ENCODE assay signal across 10 mouse cellular contexts in the genomic region with DNA sequence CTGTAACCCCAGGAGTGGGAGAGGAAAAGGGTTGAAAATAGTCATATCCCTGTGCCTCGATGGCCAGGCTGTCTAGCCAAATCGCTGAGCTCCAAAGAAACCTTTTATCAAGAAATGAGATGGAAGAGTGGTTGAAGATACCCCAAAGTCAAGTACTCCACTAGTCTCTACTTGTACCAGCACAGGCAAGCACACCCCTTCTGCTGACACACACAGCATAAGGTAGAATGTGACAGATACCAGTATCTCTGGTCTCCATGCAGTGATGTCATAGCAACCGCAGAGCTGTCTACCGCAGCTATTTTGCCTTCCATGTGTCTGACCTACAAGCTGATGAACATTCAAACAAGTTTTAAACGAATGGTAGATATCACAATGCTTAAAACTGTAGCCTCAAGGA. TPM values are rescaled to one million over a fixed set of nuclear protein-coding genes. Genes with fewer than 3 reads are reported as not detected.
DNase-seq lines count a peak whose midpoint lies in the region; ATAC-seq lines count a peak whose summit lies in the region.
"Had no signal": no experiment of that assay in that cellular context is flagged by ENCODE, and none has a peak within 500 bp of the region (broad histone marks: within the 10 kb centered on the region; RNA-seq: fewer than 3 reads in every experiment).

No protein-coding gene starts in this region.

- H3K9ac ChIP-seq in embryonic facial prominence, embryonic 15.5 days = no peak overlapping the region
- H3K9ac ChIP-seq in intestine, embryonic 16.5 days (ENCODE audit: low read depth, low read length) = peak overlapping the region; percentile 36
- H3K9ac ChIP-seq in neural tube, embryonic 13.5 days = no peak overlapping the region

- peak overlapping the region; percentile 86 for H3K4me2 ChIP-seq in embryonic facial prominence, embryonic 15.5 days (replicated peaks)
- H3K4me2 ChIP-seq in intestine, embryonic 16.5 days (ENCODE audit: low read depth, low read length) = peak overlapping the region; percentile 79
- H3K4me2 ChIP-seq in neural tube, embryonic 13.5 days = peak overlapping the region; percentile 100

- H3K27ac ChIP-seq in embryonic facial prominence, embryonic 15.5 days (replicated peaks) = no peak overlapping the region
- H3K27ac ChIP-seq in intestine, embryonic 16.5 days (ENCODE audit: low read length) = no peak overlapping the region
- H3K27ac ChIP-seq in neural tube, embryonic 13.5 days (replicated peaks) = no peak overlapping the region
- H3K27ac ChIP-seq: left cerebral cortex, adult 2 months had no signal

- 87% methylated on average over 5 of the region's 5 CpGs for WGBS in embryonic facial prominence, embryonic 15.5 days
- 82% methylated on average over 5 of the region's 5 CpGs for WGBS in intestine, embryonic 16.5 days
- WGBS in neural tube, embryonic 13.5 days = 91% methylated on average over 5 of the region's 5 CpGs

- H3K27me3 ChIP-seq in megakaryocyte, embryonic 14.5 days (replicated peaks) = no peaks in the 10 kb centered on the region
- no peaks in the 10 kb centered on the region for H3K27me3 ChIP-seq in embryonic facial prominence, embryonic 15.5 days
- no peaks in the 10 kb centered on the region for H3K27me3 ChIP-seq in intestine, embryonic 16.5 days (replicated peaks; ENCODE audit: control insufficient read depth, insufficient read depth, low read length)
- H3K27me3 ChIP-seq in neural tube, embryonic 13.5 days = no peaks in the 10 kb centered on the region

- H3K4me1 ChIP-seq in megakaryocyte, embryonic 14.5 days = peaks cover 36% of the 10 kb centered on the region
- H3K4me1 ChIP-seq in embryonic facial prominence, embryonic 15.5 days = peaks cover 24% of the 10 kb centered on the region
- peaks cover 15% of the 10 kb centered on the region for H3K4me1 ChIP-seq in intestine, embryonic 16.5 days (ENCODE audit: control insufficient read depth, insufficient read depth, low read length)
- peaks cover 26% of the 10 kb centered on the region for H3K4me1 ChIP-seq in neural tube, embryonic 13.5 days (replicated peaks)

- H3K9me3 ChIP-seq in megakaryocyte, embryonic 14.5 days = no peaks in the 10 kb centered on the region
- no peaks in the 10 kb centered on the region for H3K9me3 ChIP-seq in embryonic facial prominence, embryonic 15.5 days (replicated peaks)
- no peaks in the 10 kb centered on the region for H3K9me3 ChIP-seq in intestine, embryonic 16.5 days (ENCODE audit: control insufficient read depth, low read length)
- no peaks in the 10 kb centered on the region for H3K9me3 ChIP-seq in neural tube, embryonic 13.5 days

- peak overlapping the region; percentile 95 for H3K4me3 ChIP-seq in megakaryocyte, embryonic 14.5 days (replicated peaks)
- H3K4me3 ChIP-seq in embryonic facial prominence, embryonic 15.5 days (replicated peaks) = peak overlapping the region; percentile 83
- H3K4me3 ChIP-seq in intestine, embryonic 16.5 days (ENCODE audit: low read length) = peak overlapping the region; percentile 93
- peak overlapping the region; percentile 69; the same call in 1 of the 2 replicates for H3K4me3 ChIP-seq in neural tube, embryonic 13.5 days
- H3K4me3 ChIP-seq: left cerebral cortex, adult 2 months had no signal

- peaks cover 53% of the 10 kb centered on the region for H3K36me3 ChIP-seq in megakaryocyte, embryonic 14.5 days (replicated peaks; ENCODE audit: low read length)
- peaks cover 43% of the 10 kb centered on the region for H3K36me3 ChIP-seq in embryonic facial prominence, embryonic 15.5 days
- H3K36me3 ChIP-seq in intestine, embryonic 16.5 days (ENCODE audit: control insufficient read depth, insufficient read depth, low read length) = peaks cover 4% of the 10 kb centered on the region; the same call in 1 of the 2 replicates
- H3K36me3 ChIP-seq in neural tube, embryonic 13.5 days = peaks cover 37% of the 10 kb centered on the region

- DNase-seq in thymus, postnatal 10 days (ENCODE audit: low spot score in 2 of 2) = no peak
- no peak for DNase-seq in thymus, postnatal 36 days
- DNase-seq in kidney, adult 11 months = no peak
- DNase-seq: right cerebral cortex, postnatal 4 days had no signal

- no peak for ATAC-seq in megakaryocyte, adult 5-6 weeks (ENCODE audit: poor library complexity, severe bottlenecking)
- no peak for ATAC-seq in embryonic facial prominence, embryonic 15.5 days (ENCODE audit: insufficient number of reproducible peaks, low FRiP score, low TSS enrichment, low read depth)
- no peak for ATAC-seq in intestine, embryonic 16.5 days
- no peak for ATAC-seq in neural tube, embryonic 13.5 days (ENCODE audit: low read depth)

RNA-seq across cellular contexts. Expression of a gene that starts 2.1 kb away (rescaled TPM):
- 46.4 and 61.7 TPM in 2 replicates for polyA plus RNA-seq in megakaryocyte, embryonic 14.5 days (2012; ENCODE audit: insufficient read depth, low replicate concordance)
- total RNA-seq in megakaryocyte, adult 5-6 weeks (2015) = 262 and 277 TPM in 2 replicates
- 248 and 260 TPM in 2 replicates for total RNA-seq in megakaryocyte, adult 5-6 weeks (2017)
- polyA plus RNA-seq in embryonic facial prominence, embryonic 15.5 days (2015; fragmentation: Nextera tagmentation; extraction: Ambion mirVana) = 133 and 135 TPM in 2 replicates
- 140 and 155 TPM in 2 replicates for polyA plus RNA-seq in intestine, embryonic 16.5 days (2015; fragmentation: Nextera tagmentation; extraction: Ambion mirVana)
- polyA plus RNA-seq in neural tube, embryonic 13.5 days (2015; fragmentation: Nextera tagmentation; extraction: Ambion mirVana) = 33.4 and 43.6 TPM in 2 replicates

RNA-seq across cellular contexts. Expression of a gene that starts 17.4 kb away (rescaled TPM):
- polyA plus RNA-seq in megakaryocyte, embryonic 14.5 days (2012; ENCODE audit: insufficient read depth, low replicate concordance) = 3.3 TPM in 1 of 2 replicates, not detected in the other
- 48.9 and 57.0 TPM in 2 replicates for total RNA-seq in megakaryocyte, adult 5-6 weeks (2015)
- total RNA-seq in megakaryocyte, adult 5-6 weeks (2017) = 60.9 and 76.3 TPM in 2 replicates
- polyA plus RNA-seq in embryonic facial prominence, embryonic 15.5 days (2015; fragmentation: Nextera tagmentation; extraction: Ambion mirVana) = 50.1 and 56.1 TPM in 2 replicates
- polyA plus RNA-seq in intestine, embryonic 16.5 days (2015; fragmentation: Nextera tagmentation; extraction: Ambion mirVana) = 55.6 and 69.1 TPM in 2 replicates
- polyA plus RNA-seq in neural tube, embryonic 13.5 days (2015; fragmentation: Nextera tagmentation; extraction: Ambion mirVana) = 94.8 and 95.5 TPM in 2 replicates

RNA-seq across cellular contexts. Expression of a gene that starts 43.4 kb away (rescaled TPM):
- not detected in 2 replicates for polyA plus RNA-seq in megakaryocyte, embryonic 14.5 days (2012; ENCODE audit: insufficient read depth, low replicate concordance)
- total RNA-seq in megakaryocyte, adult 5-6 weeks (2015) = 1.0 and 1.2 TPM in 2 replicates
- 4.8 TPM in 2 replicates for total RNA-seq in megakaryocyte, adult 5-6 weeks (2017)
- 17.5 and 17.9 TPM in 2 replicates for polyA plus RNA-seq in embryonic facial prominence, embryonic 15.5 days (2015; fragmentation: Nextera tagmentation; extraction: Ambion mirVana)
- polyA plus RNA-seq in intestine, embryonic 16.5 days (2015; fragmentation: Nextera tagmentation; extraction: Ambion mirVana) = 9.5 and 10.3 TPM in 2 replicates
- 19.4 and 20.5 TPM in 2 replicates for polyA plus RNA-seq in neural tube, embryonic 13.5 days (2015; fragmentation: Nextera tagmentation; extraction: Ambion mirVana)

RNA-seq across cellular contexts. Expression of a gene that starts 48.2 kb away (rescaled TPM):
- polyA plus RNA-seq in megakaryocyte, embryonic 14.5 days (2012; ENCODE audit: insufficient read depth, low replicate concordance) = not detected in 2 replicates
- total RNA-seq in megakaryocyte, adult 5-6 weeks (2015) = not detected in 2 replicates
- total RNA-seq in megakaryocyte, adult 5-6 weeks (2017) = not detected in 2 replicates
- polyA plus RNA-seq in embryonic facial prominence, embryonic 15.5 days (2015; fragmentation: Nextera tagmentation; extraction: Ambion mirVana) = 0.05 TPM in 1 of 2 replicates, not detected in the other
- 0.54 TPM in 2 replicates for polyA plus RNA-seq in intestine, embryonic 16.5 days (2015; fragmentation: Nextera tagmentation; extraction: Ambion mirVana)
- 1.9 and 2.2 TPM in 2 replicates for polyA plus RNA-seq in neural tube, embryonic 13.5 days (2015; fragmentation: Nextera tagmentation; extraction: Ambion mirVana)

Comparison
In these comparisons a context has a peak if more than half of its experiments do, and no peak if none do; other contexts are left out.
1. RNA of a gene that starts 17.4 kb away (polyA plus RNA-seq): 94.8 to 95.5 TPM in neural tube, embryonic 13.5 days, 55.6 to 69.1 TPM in intestine, embryonic 16.5 days and 50.1 to 56.1 TPM in embryonic facial prominence, embryonic 15.5 days; 3.3 TPM in megakaryocyte, embryonic 14.5 days; every median in the first group is over 10 times any median in the second.
2. RNA of a gene that starts 43.4 kb away (polyA plus RNA-seq): 19.4 to 20.5 TPM in neural tube, embryonic 13.5 days, 17.5 to 17.9 TPM in embryonic facial prominence, embryonic 15.5 days and 9.5 to 10.3 TPM in intestine, embryonic 16.5 days; not detected in megakaryocyte, embryonic 14.5 days; every median in the first group is over 10 times any median in the second.
3. Peak in every context shown above with its lines, with median percentiles within 50 percentile points of each other: H3K4me3 ChIP-seq and H3K4me2 ChIP-seq.